Mouse (Mus musculus): Measurements from ENCODE around the gene Srrt. TPM values are rescaled to one million over a fixed set of nuclear protein-coding genes. Genes with fewer than 3 reads are reported as not detected.
A peak's percentile ranks its signal among the peaks of the same experiment; 100 is the strongest.

Gene Srrt
- polyA plus RNA-seq, 1 experiment from 2014 or later: 101 TPM

GRCm38 (mm10) chr5:137340222-137340621, 32.7 kb upstream of the Srrt start:
- Histone ChIP-seq H3K4me1 (ENCODE audit: control insufficient read depth, insufficient read depth, low read length) (peaks cover 7% of the 10 kb centered on the region), H3K27ac (replicated peaks; ENCODE audit: low read depth, low read length) (peak overlapping the region; percentile 87), H3K36me3 (ENCODE audit: control insufficient read depth, insufficient read depth, low read length) (no peaks in the 10 kb centered on the region), H3K9ac (ENCODE audit: low read depth, low read length) (no peak overlapping the region), H3K27me3 (replicated peaks; ENCODE audit: control insufficient read depth, insufficient read depth, low read length) (no peaks in the 10 kb centered on the region), H3K9me3 (ENCODE audit: control insufficient read depth, low read length) (no peaks in the 10 kb centered on the region), H3K4me2 (ENCODE audit: low read depth, low read length) (peak overlapping the region; percentile 83; the same call in 1 of the 2 replicates), H3K4me3 (ENCODE audit: low read depth, low read length) (no peak overlapping the region)
- WGBS: 81% methylated on average over 6 of the region's 6 CpGs
- DNase-seq (ENCODE audit: low spot score) (no peak), ATAC-seq (ENCODE audit: low read depth) (no peak)

DNA sequence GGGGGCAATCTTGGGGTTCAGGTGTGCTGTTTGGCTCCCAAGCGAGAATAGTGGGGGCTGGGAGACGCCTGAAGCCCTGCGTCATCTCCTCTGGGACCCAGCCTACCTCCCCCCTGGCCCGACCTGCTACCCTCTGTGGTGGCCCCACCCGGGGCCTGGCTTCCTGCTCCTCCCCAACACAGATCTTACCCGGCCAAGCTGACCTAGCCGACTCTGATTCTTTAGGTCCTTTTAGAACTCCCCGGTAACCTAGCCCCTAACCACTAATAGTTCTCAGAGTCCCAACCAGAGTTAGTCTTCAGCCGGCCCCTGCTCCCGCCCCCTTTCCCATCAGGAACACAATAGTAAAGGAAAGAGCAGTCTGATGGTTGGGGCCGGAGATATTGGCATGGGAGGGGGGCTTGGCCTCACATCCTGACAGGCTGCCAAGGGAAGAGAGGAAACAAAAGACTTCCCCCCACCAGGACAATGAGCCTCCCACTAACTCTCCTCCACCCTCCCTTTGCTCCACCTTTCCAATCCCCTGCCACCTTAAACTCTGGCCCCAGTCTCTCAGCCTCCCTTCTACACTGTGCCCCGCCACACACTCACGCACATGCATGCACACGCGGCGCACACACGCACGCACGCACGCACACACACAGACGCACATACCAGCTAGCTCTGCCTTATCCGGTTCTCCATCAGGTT, 32.0 kb upstream of the Srrt start:
- Histone ChIP-seq H3K9ac (ENCODE audit: low read depth, low read length) (peak overlapping the region; percentile 68), H3K9me3 (ENCODE audit: control insufficient read depth, low read length) (no peaks in the 10 kb centered on the region), H3K4me3 (ENCODE audit: low read depth, low read length) (peak overlapping the region; percentile 40), H3K36me3 (ENCODE audit: control insufficient read depth, insufficient read depth, low read length) (no peaks in the 10 kb centered on the region), H3K4me2 (ENCODE audit: low read depth, low read length) (peak overlapping the region; percentile 83), H3K4me1 (ENCODE audit: control insufficient read depth, insufficient read depth, low read length) (peaks cover 7% of the 10 kb centered on the region), H3K27ac (replicated peaks; ENCODE audit: low read depth, low read length) (peak overlapping the region; percentile 87), H3K27me3 (replicated peaks; ENCODE audit: control insufficient read depth, insufficient read depth, low read length) (no peaks in the 10 kb centered on the region)
- whole genome bisulfite sequencing: 7% methylated on average over 19 of the region's 22 CpGs
- ATAC-seq (ENCODE audit: low read depth): peak; percentile 49
- DNase-seq (ENCODE audit: low spot score): peak; percentile 78

DNA sequence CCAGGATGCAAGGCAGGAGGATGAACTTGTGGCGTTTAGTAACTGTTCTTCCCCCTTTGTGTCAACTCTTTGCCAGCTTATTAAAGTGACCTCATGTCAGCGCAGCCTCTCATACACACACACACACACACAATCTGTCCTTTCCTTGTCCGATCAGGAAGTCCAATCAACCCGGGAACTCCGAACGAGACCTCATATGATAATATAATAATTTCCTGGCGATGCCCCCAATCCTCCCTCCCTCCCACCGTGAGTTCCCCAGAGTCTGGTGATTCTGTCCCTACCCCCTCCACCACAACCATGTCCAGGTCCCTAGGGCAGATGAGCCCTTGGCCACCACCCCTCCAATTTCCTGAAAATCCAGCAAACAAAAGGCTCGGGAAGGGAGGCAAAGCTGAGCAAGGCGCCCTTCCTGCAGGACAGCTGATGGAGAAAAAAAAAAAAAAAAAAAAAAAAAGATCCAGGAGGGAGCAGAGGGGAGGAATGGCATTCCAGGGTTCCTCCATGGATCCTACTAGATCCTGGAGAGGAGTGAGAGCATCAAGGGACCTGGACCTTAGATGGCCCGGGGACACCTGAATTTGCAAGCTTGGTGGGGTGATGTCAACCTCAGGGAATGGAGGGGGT, 31.3 kb upstream of the Srrt start:
- under 1% methylated on average over 11 of the region's 11 CpGs for WGBS
- peak; percentile 72 for DNase-seq (ENCODE audit: low spot score)
- ATAC-seq (ENCODE audit: low read depth): peak; percentile 21

GRCm38 (mm10) chr5:137338256-137338655, 30.8 kb upstream of the Srrt start:
- H3K27ac ChIP-seq (replicated peaks; ENCODE audit: low read depth, low read length): peak overlapping the region; percentile 87
- H3K4me3 ChIP-seq (ENCODE audit: low read depth, low read length): peak overlapping the region; percentile 40
- no peaks in the 10 kb centered on the region for H3K36me3 ChIP-seq (ENCODE audit: control insufficient read depth, insufficient read depth, low read length)
- no peaks in the 10 kb centered on the region for H3K9me3 ChIP-seq (ENCODE audit: control insufficient read depth, low read length)
- DNase-seq (ENCODE audit: low spot score): peak; percentile 97
- peak overlapping the region; percentile 68 for H3K9ac ChIP-seq (ENCODE audit: low read depth, low read length)
- H3K4me2 ChIP-seq (ENCODE audit: low read depth, low read length): peak overlapping the region; percentile 83
- no peaks in the 10 kb centered on the region for H3K27me3 ChIP-seq (replicated peaks; ENCODE audit: control insufficient read depth, insufficient read depth, low read length)
- 0% methylated on average over 19 of the region's 19 CpGs for WGBS
- peak; percentile 87 for ATAC-seq (ENCODE audit: low read depth)
- H3K4me1 ChIP-seq (ENCODE audit: control insufficient read depth, insufficient read depth, low read length): peaks cover 7% of the 10 kb centered on the region

More for the DNA sequence above, 31.3 kb upstream of the Srrt start:
- Histone ChIP-seq H3K4me3 (ENCODE audit: low read depth, low read length) (peak overlapping the region; percentile 40), H3K4me2 (ENCODE audit: low read depth, low read length) (peak overlapping the region; percentile 83), H3K36me3 (ENCODE audit: control insufficient read depth, insufficient read depth, low read length) (no peaks in the 10 kb centered on the region), H3K27ac (replicated peaks; ENCODE audit: low read depth, low read length) (peak overlapping the region; percentile 87), H3K9me3 (ENCODE audit: control insufficient read depth, low read length) (no peaks in the 10 kb centered on the region), H3K4me1 (ENCODE audit: control insufficient read depth, insufficient read depth, low read length) (peaks cover 7% of the 10 kb centered on the region), H3K9ac (ENCODE audit: low read depth, low read length) (peak overlapping the region; percentile 68), H3K27me3 (replicated peaks; ENCODE audit: control insufficient read depth, insufficient read depth, low read length) (no peaks in the 10 kb centered on the region)

DNA sequence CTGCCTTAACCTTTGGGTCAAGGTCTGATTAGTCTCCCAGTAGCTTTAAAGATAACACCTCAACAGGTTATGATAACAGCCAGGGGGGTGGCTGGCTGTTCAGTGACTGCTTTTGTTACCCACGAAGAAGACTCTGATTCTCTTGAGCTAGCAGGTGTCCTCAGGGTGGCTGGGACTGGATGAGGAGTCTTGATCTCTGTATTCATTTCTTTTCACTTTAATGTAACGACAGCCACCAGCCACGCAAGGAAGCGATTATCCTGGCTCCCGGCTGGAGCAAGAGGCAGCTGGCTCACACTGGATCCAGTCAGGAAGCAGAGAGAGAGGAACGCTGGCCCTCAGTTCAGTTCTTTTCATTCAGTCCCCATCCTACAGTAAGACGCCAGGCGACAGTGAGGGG, 29.7 kb upstream of the Srrt start:
- H3K4me1 ChIP-seq (ENCODE audit: control insufficient read depth, insufficient read depth, low read length): peaks cover 10% of the 10 kb centered on the region
- no peaks in the 10 kb centered on the region for H3K27me3 ChIP-seq (replicated peaks; ENCODE audit: control insufficient read depth, insufficient read depth, low read length)
- no peaks in the 10 kb centered on the region for H3K36me3 ChIP-seq (ENCODE audit: control insufficient read depth, insufficient read depth, low read length)
- H3K27ac ChIP-seq (replicated peaks; ENCODE audit: low read depth, low read length): no peak overlapping the region
- ATAC-seq (ENCODE audit: low read depth) (no peak), DNase-seq (ENCODE audit: low spot score) (no peak)
- no peak overlapping the region for H3K9ac ChIP-seq (ENCODE audit: low read depth, low read length)
- H3K4me2 ChIP-seq (ENCODE audit: low read depth, low read length): no peak overlapping the region
- no peaks in the 10 kb centered on the region for H3K9me3 ChIP-seq (ENCODE audit: control insufficient read depth, low read length)
- WGBS: 28% methylated on average over 8 of the region's 8 CpGs
- no peak overlapping the region for H3K4me3 ChIP-seq (ENCODE audit: low read depth, low read length)

DNA sequence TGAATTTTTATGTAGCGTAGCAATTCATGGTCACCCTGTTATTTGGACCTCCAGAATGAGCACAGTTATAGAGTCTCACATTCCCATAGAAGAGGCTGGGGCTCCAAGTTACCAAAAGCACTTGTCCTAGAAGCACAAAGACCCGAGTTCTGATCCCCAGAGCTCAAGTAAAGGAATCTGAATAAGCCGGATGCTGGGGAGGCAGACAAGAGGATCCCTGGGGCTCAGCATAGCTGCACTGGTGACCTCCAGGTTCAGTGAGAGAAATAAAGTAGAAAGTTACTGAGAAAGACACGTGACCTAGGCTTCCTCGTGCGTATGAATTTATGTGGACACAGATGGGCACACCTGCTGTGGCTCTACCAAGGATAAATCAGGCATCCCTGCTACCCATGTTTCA, 27.6 kb upstream of the Srrt start:
- no peak overlapping the region for H3K27ac ChIP-seq (replicated peaks; ENCODE audit: low read depth, low read length)
- WGBS: 76% methylated on average over 6 of the region's 6 CpGs
- H3K4me2 ChIP-seq (ENCODE audit: low read depth, low read length): no peak overlapping the region
- H3K4me1 ChIP-seq (ENCODE audit: control insufficient read depth, insufficient read depth, low read length): peaks cover 10% of the 10 kb centered on the region
- H3K27me3 ChIP-seq (replicated peaks; ENCODE audit: control insufficient read depth, insufficient read depth, low read length): no peaks in the 10 kb centered on the region
- H3K36me3 ChIP-seq (ENCODE audit: control insufficient read depth, insufficient read depth, low read length): no peaks in the 10 kb centered on the region
- no peak overlapping the region for H3K9ac ChIP-seq (ENCODE audit: low read depth, low read length)
- H3K9me3 ChIP-seq (ENCODE audit: control insufficient read depth, low read length): no peaks in the 10 kb centered on the region
- DNase-seq (ENCODE audit: low spot score): no peak
- H3K4me3 ChIP-seq (ENCODE audit: low read depth, low read length): no peak overlapping the region
- no peak for ATAC-seq (ENCODE audit: low read depth)

DNA sequence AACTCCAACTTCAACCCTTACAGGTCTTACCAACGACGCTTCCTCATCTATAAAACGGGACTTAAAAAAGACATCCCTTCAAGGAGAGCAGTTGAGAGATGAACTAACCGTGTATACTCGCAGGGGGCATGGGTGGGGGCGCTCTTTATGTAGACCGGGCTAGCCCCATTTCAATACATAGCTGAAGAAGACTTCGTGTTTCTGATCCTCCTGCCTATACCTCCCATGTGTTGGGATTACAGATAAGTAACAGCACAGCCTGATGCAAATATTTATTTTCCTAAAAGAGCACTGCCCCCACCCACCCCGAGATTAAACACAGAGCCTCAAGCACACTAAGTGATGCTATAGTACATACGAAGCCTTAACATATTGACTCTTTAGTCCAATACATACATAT, 26.8 kb upstream of the Srrt start:
- H3K9ac ChIP-seq (ENCODE audit: low read depth, low read length): no peak overlapping the region
- ATAC-seq (ENCODE audit: low read depth): no peak
- 57% methylated on average over 10 of the region's 10 CpGs for WGBS

GRCm38 (mm10) chr5:137333512-137334174, 26.2 kb upstream of the Srrt start, which contains the start of gene Slc12a9:
TSS of gene Slc12a9 (minus strand) at chr5:137333597.
- ATAC-seq (ENCODE audit: low read depth) (peak; percentile 89), DNase-seq (ENCODE audit: low spot score) (peak; percentile 98)
- peak within 1 kb of the TSS; percentile 81 for H3K9ac ChIP-seq (ENCODE audit: low read depth, low read length)
- peak within 1 kb of the TSS; percentile 96 for H3K4me2 ChIP-seq (ENCODE audit: low read depth, low read length)
- no peak within 1 kb of the TSS for H3K27ac ChIP-seq (replicated peaks; ENCODE audit: low read depth, low read length)
- H3K4me3 ChIP-seq (ENCODE audit: low read depth, low read length): peak within 1 kb of the TSS; percentile 70
- WGBS: under 1% methylated on average over 44 of the region's 44 CpGs
- H3K9me3 ChIP-seq (ENCODE audit: control insufficient read depth, low read length): no peaks in the 10 kb centered on the region
- no peaks in the 10 kb centered on the region for H3K27me3 ChIP-seq (replicated peaks; ENCODE audit: control insufficient read depth, insufficient read depth, low read length)
- H3K36me3 ChIP-seq (ENCODE audit: control insufficient read depth, insufficient read depth, low read length): no peaks in the 10 kb centered on the region
- H3K4me1 ChIP-seq (ENCODE audit: control insufficient read depth, insufficient read depth, low read length): 0 out of 2 replicates have a peak, but pooled peaks cover 6% of the 10 kb centered on the region

More for the DNA sequence above, 26.8 kb upstream of the Srrt start:
- Histone ChIP-seq H3K9me3 (ENCODE audit: control insufficient read depth, low read length) (no peaks in the 10 kb centered on the region), H3K4me3 (ENCODE audit: low read depth, low read length) (peak overlapping the region; percentile 70), H3K4me2 (ENCODE audit: low read depth, low read length) (peak overlapping the region; percentile 96), H3K27me3 (replicated peaks; ENCODE audit: control insufficient read depth, insufficient read depth, low read length) (no peaks in the 10 kb centered on the region), H3K4me1 (ENCODE audit: control insufficient read depth, insufficient read depth, low read length) (peaks cover 10% of the 10 kb centered on the region), H3K36me3 (ENCODE audit: control insufficient read depth, insufficient read depth, low read length) (no peaks in the 10 kb centered on the region), H3K27ac (replicated peaks; ENCODE audit: low read depth, low read length) (no peak overlapping the region)
- no peak for DNase-seq (ENCODE audit: low spot score)
